Mouse (Mus musculus): ENCODE measurements around the gene Prkg1. TPM values are rescaled to one million over a fixed set of nuclear protein-coding genes. Genes with fewer than 3 reads are reported as not detected.
"Not testable (repeated sequence)": the region's sequence is repeated elsewhere in the genome, so short reads cannot be mapped to it uniquely, and the experiment has no call there.

The Prkg1 gene
- total RNA-seq, 2 experiments from 2014 or later, result 22.5 to 37.7 TPM

GRCm38 (mm10) chr19:31279797-31280486 is 484.9 kb downstream of the Prkg1 start:
- intact Hi-C loops (cut with DNase I), result no loop called here
- Histone ChIP-seq H3K27ac (no peak overlapping the region), H3K4me3 (peak overlapping the region; percentile 15)
- peak; percentile 36 for DNase-seq
- TF ChIP-seq CTCF (IDR thresholded peaks at IDR 0.05), result no peak

- no peak for TF ChIP-seq CTCF (IDR thresholded peaks at IDR 0.05)
Measured at GRCm38 (mm10) chr19:31262438-31262837, 502.4 kb downstream of the Prkg1 start.

GRCm38 (mm10) chr19:31260494-31260893 is 504.3 kb downstream of the Prkg1 start:
- Histone ChIP-seq H3K4me3 (no peak overlapping the region), H3K27ac (no peak overlapping the region)
- intact Hi-C loops (cut with DNase I), result no loop called here
- DNase-seq, result no peak
- TF ChIP-seq CTCF (IDR thresholded peaks at IDR 0.05), result no peak

More at GRCm38 (mm10) chr19:31262438-31262837, 502.4 kb downstream of the Prkg1 start:
- no peak for DNase-seq
- Histone ChIP-seq H3K4me3 (no peak overlapping the region), H3K27ac (no peak overlapping the region)
- intact Hi-C loops (cut with DNase I), result no loop called here

- H3K27ac ChIP-seq, result no peak overlapping the region
- no peak for DNase-seq
- TF ChIP-seq CTCF (IDR thresholded peaks at IDR 0.05), result no peak
- intact Hi-C loops (cut with DNase I), result no loop called here
- no peak overlapping the region for H3K4me3 ChIP-seq
Measured at GRCm38 (mm10) chr19:31255780-31256179, 509.1 kb downstream of the Prkg1 start.

- TF ChIP-seq CTCF (IDR thresholded peaks at IDR 0.05), result no peak
- no peak for DNase-seq
- Histone ChIP-seq H3K4me3 (no peak overlapping the region), H3K27ac (no peak overlapping the region)
- intact Hi-C loops (cut with DNase I), result no loop called here
Measured at GRCm38 (mm10) chr19:31232410-31232809, 532.4 kb downstream of the Prkg1 start.

- no peak for DNase-seq
- Histone ChIP-seq H3K4me3 (no peak overlapping the region), H3K27ac (no peak overlapping the region)
- intact Hi-C loops (cut with DNase I), result no loop called here
- no peak for TF ChIP-seq CTCF (IDR thresholded peaks at IDR 0.05)
Measured at GRCm38 (mm10) chr19:31228385-31228784, 536.4 kb downstream of the Prkg1 start.

GRCm38 (mm10) chr19:31223457-31223856 is 541.4 kb downstream of the Prkg1 start:
- no peak overlapping the region for H3K4me3 ChIP-seq
- no peak for DNase-seq
- H3K27ac ChIP-seq, result no peak overlapping the region
- no peak for TF ChIP-seq CTCF (IDR thresholded peaks at IDR 0.05)
- intact Hi-C loops (cut with DNase I), result no loop called here

- intact Hi-C loops (cut with DNase I); DNase-seq; H3K4me3 ChIP-seq; H3K27ac ChIP-seq: not testable (repeated sequence)
Measured at GRCm38 (mm10) chr19:31219261-31219660, 545.6 kb downstream of the Prkg1 start.

GRCm38 (mm10) chr19:31210850-31211249 is 554.0 kb downstream of the Prkg1 start:
- intact Hi-C loops (cut with DNase I), result no loop called here
- Histone ChIP-seq H3K4me3 (no peak overlapping the region), H3K27ac (no peak overlapping the region)
- no peak for DNase-seq
- TF ChIP-seq CTCF (IDR thresholded peaks at IDR 0.05), result no peak

GRCm38 (mm10) chr19:31210449-31210848 is 554.4 kb downstream of the Prkg1 start:
- no peak overlapping the region for H3K27ac ChIP-seq
- DNase-seq, result no peak
- H3K4me3 ChIP-seq, result no peak overlapping the region
- intact Hi-C loops (cut with DNase I), result no loop called here
- no peak for TF ChIP-seq CTCF (IDR thresholded peaks at IDR 0.05)

GRCm38 (mm10) chr19:31199583-31199982 is 565.2 kb downstream of the Prkg1 start:
- Histone ChIP-seq H3K4me3 (peak overlapping the region; percentile 37), H3K27ac (peak overlapping the region; percentile 59)
- intact Hi-C loops (cut with DNase I), result no loop called here
- TF ChIP-seq CTCF (IDR thresholded peaks at IDR 0.05), result no peak
- no peak for DNase-seq

GRCm38 (mm10) chr19:31198461-31198860 is 566.4 kb downstream of the Prkg1 start:
- peak overlapping the region; percentile 59; the same call in 1 of the 2 replicates for H3K27ac ChIP-seq
- DNase-seq, result no peak
- intact Hi-C loops (cut with DNase I), result no loop called here
- H3K4me3 ChIP-seq, result no peak overlapping the region
- TF ChIP-seq CTCF (IDR thresholded peaks at IDR 0.05), result no peak

- Histone ChIP-seq H3K4me3 (no peak overlapping the region), H3K27ac (no peak overlapping the region)
- intact Hi-C loops (cut with DNase I), result no loop called here
- DNase-seq, result no peak
- no peak for TF ChIP-seq CTCF (IDR thresholded peaks at IDR 0.05)
Measured at GRCm38 (mm10) chr19:31197076-31197475, 567.8 kb downstream of the Prkg1 start.

- no peak for DNase-seq
- Histone ChIP-seq H3K27ac (no peak overlapping the region), H3K4me3 (no peak overlapping the region)
- intact Hi-C loops (cut with DNase I), result no loop called here
- TF ChIP-seq CTCF (IDR thresholded peaks at IDR 0.05), result no peak
Measured at GRCm38 (mm10) chr19:31188559-31189218, 576.1 kb downstream of the Prkg1 start.
